Mouse (Mus musculus) heart, embryonic 13.5 days (tissue): ENCODE results near the gene Tmem127. TPM values are rescaled to one million over a fixed set of nuclear protein-coding genes. Genes with fewer than 3 reads are reported as not detected.
"Not testable (repeated sequence)": the region's sequence is repeated elsewhere in the genome, so short reads cannot be mapped to it uniquely, and the experiment has no call there.

Source experiments
- ATAC-seq: fragments of 200-750 bp; cut with Nextera tagmentation; 2 replicates; pipeline ENCODE4 v1.8.0; 2017; ENCODE audit warnings: moderate TSS enrichment; ENCODE audit not compliant: insufficient number of reproducible peaks, low FRiP score, low TSS enrichment; ENCODE audit errors: extremely low read depth
- H3K27ac ChIP-seq: fragments of 300-500 bp; sonication (generic); replicated peaks from 2 replicates; pipeline ENCODE4 v1.5.1; 2015; ENCODE audit warnings: moderate library complexity, mild to moderate bottlenecking, inconsistent platforms
- H3K27me3 ChIP-seq: fragments of 300-500 bp; sonication (generic); replicated peaks from 2 replicates; pipeline ENCODE4 v1.6.1; 2015; ENCODE audit warnings: mild to moderate bottlenecking, inconsistent platforms
- H3K36me3 ChIP-seq: fragments of 300-500 bp; sonication (generic); 2 replicates; pipeline ENCODE4 v1.6.1; 2015; ENCODE audit warnings: mild to moderate bottlenecking, inconsistent platforms
- H3K4me1 ChIP-seq: fragments of 300-500 bp; sonication (generic); 2 replicates; pipeline ENCODE4 v1.6.1; 2015; ENCODE audit warnings: inconsistent platforms
- H3K4me2 ChIP-seq: fragments of 300-500 bp; sonication (generic); 2 replicates; pipeline ENCODE4 v1.6.1; 2015; ENCODE audit warnings: inconsistent platforms, mild to moderate bottlenecking, moderate library complexity
- H3K4me3 ChIP-seq: fragments of 300-500 bp; sonication (generic); 2 replicates; pipeline ENCODE4 v1.5.1; 2015; ENCODE audit warnings: moderate library complexity, mild to moderate bottlenecking, inconsistent platforms
- H3K9ac ChIP-seq: fragments of 300-500 bp; sonication (generic); 2 replicates; pipeline ENCODE4 v1.6.1; 2015; ENCODE audit warnings: inconsistent platforms, mild to moderate bottlenecking, moderate library complexity
- H3K9me3 ChIP-seq: fragments of 300-500 bp; sonication (generic); 2 replicates; pipeline ENCODE4 v1.6.1; 2016; ENCODE audit warnings: inconsistent platforms
- WGBS: fragments of 180-500 bp; shearing (Covaris S2); methylation state at CpG from one replicate; pipeline ENCODE4 v1.1.7; 2015; ENCODE audit warnings: mixed read lengths; 5-methylcytosine and 5-hydroxymethylcytosine counted together
- polyA plus RNA-seq: library from polyadenylated mRNA; unstranded; fragments of >200 nt; fragmentation: Nextera tagmentation; extraction: Ambion mirVana; gene quantifications from 2 replicates; pipeline ENCODE4 v1.2.1, GENCODE M21; 2015

The Tmem127 gene
- polyA plus RNA-seq, 1 experiment from 2014 or later: 19.7 TPM

DNA sequence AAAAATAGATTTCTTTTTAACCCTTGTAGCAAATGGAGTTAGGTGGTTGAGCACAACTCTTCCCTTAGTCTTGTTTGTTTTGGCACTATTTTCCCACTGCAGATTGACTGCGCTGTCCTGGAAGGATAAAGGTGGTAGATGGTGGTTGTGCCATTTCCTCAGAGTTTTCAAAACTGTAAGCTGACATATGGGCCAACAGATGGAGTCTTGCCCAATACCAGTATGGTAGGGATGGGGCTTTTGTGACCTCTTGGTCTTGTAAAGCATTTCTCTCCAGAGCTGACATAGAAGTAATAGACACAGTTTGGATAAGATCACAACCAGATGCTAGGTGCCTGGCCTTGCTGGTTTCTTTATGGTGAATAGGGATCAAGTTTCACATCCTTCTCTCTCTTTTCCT is 50.3 kb downstream of the Tmem127 start:
- WGBS: 95% methylated on average over 1 of the region's 1 CpGs
- Histone ChIP-seq H3K4me3 (no peak overlapping the region), H3K27ac (no peak overlapping the region), H3K9me3 (no peaks in the 10 kb centered on the region), H3K9ac (no peak overlapping the region), H3K27me3 (no peaks in the 10 kb centered on the region), H3K36me3 (peaks cover 92% of the 10 kb centered on the region), H3K4me2 (no peak overlapping the region), H3K4me1 (no peaks in the 10 kb centered on the region)
- ATAC-seq: no peak

- Histone ChIP-seq H3K4me3 (no peak overlapping the region), H3K9ac (no peak overlapping the region), H3K27me3 (no peaks in the 10 kb centered on the region), H3K27ac (no peak overlapping the region), H3K4me1 (no peaks in the 10 kb centered on the region), H3K36me3 (peaks cover 65% of the 10 kb centered on the region), H3K4me2 (no peak overlapping the region), H3K9me3 (no peaks in the 10 kb centered on the region)
- WGBS: 85% methylated on average over 3 of the region's 3 CpGs
- ATAC-seq: no peak
Observed at GRCm38 (mm10) chr2:127300701-127301100, 53.0 kb downstream of the Tmem127 start.

GRCm38 (mm10) chr2:127301883-127302282 is 54.2 kb downstream of the Tmem127 start:
- ATAC-seq: no peak
- H3K36me3 ChIP-seq: peaks cover 54% of the 10 kb centered on the region
- no peaks in the 10 kb centered on the region for H3K4me1 ChIP-seq
- 88% methylated on average over 3 of the region's 3 CpGs for WGBS
- no peak overlapping the region for H3K4me3 ChIP-seq
- no peaks in the 10 kb centered on the region for H3K27me3 ChIP-seq
- no peaks in the 10 kb centered on the region for H3K9me3 ChIP-seq
- H3K27ac ChIP-seq: no peak overlapping the region
- H3K9ac ChIP-seq: no peak overlapping the region
- H3K4me2 ChIP-seq: no peak overlapping the region

DNA sequence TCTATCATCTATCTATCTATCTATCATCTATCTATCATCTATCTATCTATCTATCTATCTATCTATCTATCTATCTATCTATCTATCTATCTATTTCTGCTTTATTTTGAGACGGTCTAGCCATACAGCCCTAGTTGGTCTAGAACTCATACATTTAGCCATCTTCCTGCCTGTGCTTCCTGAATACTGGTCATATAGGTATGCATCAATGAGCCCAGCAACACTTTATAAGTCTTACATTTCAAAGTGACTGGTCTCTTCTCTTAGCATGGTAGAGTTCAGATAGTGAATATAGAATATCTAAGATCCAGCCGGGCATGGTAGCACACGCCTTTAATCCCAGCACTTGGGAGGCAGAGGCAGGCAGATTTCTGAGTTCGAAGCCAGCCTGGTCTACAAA is 56.5 kb downstream of the Tmem127 start:
- H3K4me1 ChIP-seq, ATAC-seq, H3K27ac ChIP-seq, H3K4me3 ChIP-seq, H3K9ac ChIP-seq, H3K4me2 ChIP-seq, H3K27me3 ChIP-seq, H3K9me3 ChIP-seq: not testable (repeated sequence)
- 83% methylated on average over 4 of the region's 4 CpGs for WGBS
- peaks cover 30% of the 10 kb centered on the region for H3K36me3 ChIP-seq

DNA sequence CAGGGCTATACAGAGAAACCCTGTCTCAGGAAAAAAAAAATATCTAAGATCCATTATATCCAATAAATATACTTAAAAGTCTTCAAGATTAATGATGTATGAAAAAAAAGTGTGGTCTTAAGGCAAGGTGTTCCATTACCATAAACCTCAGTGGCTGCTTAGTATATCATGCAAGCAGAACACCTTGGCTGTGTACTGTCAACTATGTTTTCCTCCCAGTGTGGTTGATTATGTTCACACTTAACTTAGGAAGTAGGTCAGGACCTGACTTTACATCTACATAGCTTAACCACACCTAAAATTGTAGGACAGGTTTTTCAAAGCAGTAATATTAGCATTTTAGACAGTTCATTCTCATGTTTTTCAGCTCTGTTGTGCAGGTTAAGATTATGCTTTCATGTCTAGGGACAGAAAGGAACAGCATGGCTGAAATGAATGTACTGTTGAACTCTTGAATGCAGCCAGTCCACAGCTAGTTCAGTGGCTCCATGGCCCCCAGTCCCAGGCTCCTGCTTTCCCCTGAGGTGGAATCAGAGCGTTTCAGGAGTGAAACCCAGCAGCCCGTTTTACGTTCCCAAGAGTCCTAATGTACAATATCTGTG is 57.0 kb downstream of the Tmem127 start:
- WGBS: 62% methylated on average over 3 of the region's 3 CpGs
- H3K9ac ChIP-seq: no peak overlapping the region
- no peaks in the 10 kb centered on the region for H3K9me3 ChIP-seq
- no peak overlapping the region for H3K4me3 ChIP-seq
- H3K4me1 ChIP-seq: no peaks in the 10 kb centered on the region
- no peak overlapping the region for H3K4me2 ChIP-seq
- ATAC-seq: no peak
- no peaks in the 10 kb centered on the region for H3K27me3 ChIP-seq
- no peak overlapping the region for H3K27ac ChIP-seq
- peaks cover 25% of the 10 kb centered on the region for H3K36me3 ChIP-seq

GRCm38 (mm10) chr2:127306123-127306522 is 58.4 kb downstream of the Tmem127 start:
- Histone ChIP-seq H3K4me1 (no peaks in the 10 kb centered on the region), H3K9me3 (no peaks in the 10 kb centered on the region), H3K9ac (no peak overlapping the region), H3K27me3 (no peaks in the 10 kb centered on the region), H3K27ac (no peak overlapping the region), H3K36me3 (peaks cover 12% of the 10 kb centered on the region), H3K4me2 (no peak overlapping the region), H3K4me3 (no peak overlapping the region)
- no peak for ATAC-seq

- H3K9ac ChIP-seq: no peak overlapping the region
- H3K27ac ChIP-seq: no peak overlapping the region
- no peaks in the 10 kb centered on the region for H3K4me1 ChIP-seq
- no peak for ATAC-seq
- no peaks in the 10 kb centered on the region for H3K9me3 ChIP-seq
- 43% methylated on average over 3 of the region's 3 CpGs for WGBS
- H3K4me2 ChIP-seq: no peak overlapping the region
- peaks cover 1% of the 10 kb centered on the region for H3K36me3 ChIP-seq
- H3K27me3 ChIP-seq: no peaks in the 10 kb centered on the region
- H3K4me3 ChIP-seq: no peak overlapping the region
Observed at GRCm38 (mm10) chr2:127307179-127307578, 59.5 kb downstream of the Tmem127 start.

DNA sequence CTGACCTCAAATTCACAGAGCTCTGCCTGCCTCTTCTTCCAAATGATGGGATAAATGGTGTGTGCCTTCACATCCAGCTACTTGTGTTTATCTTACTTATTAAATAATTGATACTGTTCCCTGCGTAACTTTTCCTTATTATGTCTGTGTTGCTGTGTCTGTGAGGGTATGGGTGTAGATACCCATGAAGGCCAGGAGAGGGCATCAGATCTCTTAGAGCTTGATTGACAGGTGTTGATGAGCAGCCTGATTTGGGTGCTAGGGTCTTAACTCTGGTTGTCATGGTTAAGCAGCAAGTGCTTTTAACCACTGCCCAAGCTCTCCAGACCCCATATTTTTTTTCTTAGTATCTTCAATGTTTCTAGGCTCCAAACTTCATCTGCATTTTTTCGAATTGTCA is 61.0 kb downstream of the Tmem127 start:
- no peaks in the 10 kb centered on the region for H3K9me3 ChIP-seq
- no peak overlapping the region for H3K4me3 ChIP-seq
- no peak for ATAC-seq
- WGBS: 86% methylated on average over 2 of the region's 2 CpGs
- no peak overlapping the region for H3K9ac ChIP-seq
- H3K27me3 ChIP-seq: no peaks in the 10 kb centered on the region
- H3K4me1 ChIP-seq: no peaks in the 10 kb centered on the region
- H3K36me3 ChIP-seq: no peaks in the 10 kb centered on the region
- H3K4me2 ChIP-seq: no peak overlapping the region
- no peak overlapping the region for H3K27ac ChIP-seq

- Histone ChIP-seq H3K4me1 (peaks cover 9% of the 10 kb centered on the region; the same call in 1 of the 2 replicates), H3K27ac (no peak overlapping the region), H3K4me2 (no peak overlapping the region), H3K36me3 (no peaks in the 10 kb centered on the region), H3K9ac (no peak overlapping the region), H3K4me3 (no peak overlapping the region), H3K27me3 (no peaks in the 10 kb centered on the region), H3K9me3 (no peaks in the 10 kb centered on the region)
- WGBS: 31% methylated on average over 2 of the region's 2 CpGs
- ATAC-seq: no peak
Observed at GRCm38 (mm10) chr2:127310246-127310645, 62.5 kb downstream of the Tmem127 start.

- Histone ChIP-seq H3K9ac (no peak overlapping the region), H3K9me3 (no peaks in the 10 kb centered on the region), H3K4me1 (peaks cover 9% of the 10 kb centered on the region; the same call in 1 of the 2 replicates), H3K4me2 (no peak overlapping the region), H3K4me3 (no peak overlapping the region), H3K27me3 (no peaks in the 10 kb centered on the region), H3K36me3 (no peaks in the 10 kb centered on the region), H3K27ac (no peak overlapping the region)
- ATAC-seq: no peak
- 83% methylated on average over 7 of the region's 7 CpGs for WGBS
Observed at GRCm38 (mm10) chr2:127310685-127311084, 63.0 kb downstream of the Tmem127 start.
